Mouse (Mus musculus) right cerebral cortex, postnatal 4 days (tissue): ENCODE data around the gene Rnf169.

ENCODE experiments used
- DNase-seq: peaks from one replicate; pipeline ENCODE4 v3.0.0-alpha.2; 2022

Rnf169 gene

GRCm38 (mm10) chr7:99890168-99890755, 90.0 kb downstream of the Rnf169 start:
- no peak for DNase-seq

GRCm38 (mm10) chr7:99889175-99889880, 90.9 kb downstream of the Rnf169 start:
- DNase-seq: no peak

DNA sequence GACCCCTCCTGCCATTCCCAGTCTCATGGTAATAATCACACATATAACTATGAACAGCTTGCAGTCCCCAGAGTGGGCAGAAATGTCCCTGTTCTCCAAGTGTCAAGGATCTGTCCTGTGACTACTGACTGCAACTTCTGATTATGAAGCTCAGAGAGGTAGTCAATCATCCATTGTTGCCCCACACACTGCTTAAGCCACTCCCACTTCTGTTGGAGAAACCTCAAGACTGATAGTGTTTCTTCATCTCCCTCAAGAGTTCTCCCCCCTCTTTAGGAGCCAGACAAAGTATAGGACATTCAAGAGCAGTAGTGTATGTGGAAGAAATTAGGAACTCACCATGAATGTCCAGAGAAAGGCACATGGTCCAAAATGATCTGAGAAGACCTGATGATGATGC, 92.5 kb downstream of the Rnf169 start:
- no peak for DNase-seq

- DNase-seq: no peak
These were observed 93.0 kb downstream of the Rnf169 start for GRCm38 (mm10) chr7:99887230-99887735.

DNA sequence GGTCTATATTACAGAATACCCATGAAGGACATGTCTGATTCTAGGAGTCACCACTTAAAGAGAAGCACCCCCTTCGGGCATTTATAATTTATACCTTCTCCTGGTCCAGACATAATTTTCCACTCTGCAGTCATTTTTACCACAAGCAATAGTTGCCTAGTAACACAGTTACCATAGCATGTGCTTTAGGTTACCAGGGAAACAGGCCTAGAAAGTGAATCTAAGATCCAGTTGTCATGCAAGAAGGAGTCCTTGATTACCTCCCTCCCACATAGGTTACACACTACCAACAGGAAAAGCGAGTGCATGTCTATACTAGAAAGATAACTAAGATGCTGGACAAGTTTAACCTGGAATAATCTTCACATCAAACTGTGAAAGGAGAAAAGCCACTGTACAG, 102.0 kb downstream of the Rnf169 start:
- DNase-seq: no peak

DNA sequence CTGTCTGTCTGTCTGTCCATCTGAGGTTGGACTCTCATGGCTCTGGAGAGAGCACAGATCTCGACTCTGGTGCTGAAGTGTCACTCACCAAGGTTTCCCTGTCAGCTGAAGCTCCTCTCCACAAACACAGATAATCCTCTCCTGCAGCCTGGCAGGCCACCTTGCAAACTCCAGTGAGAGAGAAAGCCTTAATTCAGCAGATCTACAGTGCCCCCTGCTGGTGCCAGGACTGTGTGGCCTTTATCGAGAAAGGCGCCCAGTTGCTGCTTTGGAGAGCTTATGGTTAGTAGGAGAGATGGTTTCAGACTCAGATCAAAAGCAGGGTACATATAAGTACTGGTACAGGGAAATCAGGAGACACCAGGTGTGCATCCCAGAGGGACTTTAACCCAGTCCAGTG, 103.9 kb downstream of the Rnf169 start:
- peak; percentile 94 for DNase-seq

DNA sequence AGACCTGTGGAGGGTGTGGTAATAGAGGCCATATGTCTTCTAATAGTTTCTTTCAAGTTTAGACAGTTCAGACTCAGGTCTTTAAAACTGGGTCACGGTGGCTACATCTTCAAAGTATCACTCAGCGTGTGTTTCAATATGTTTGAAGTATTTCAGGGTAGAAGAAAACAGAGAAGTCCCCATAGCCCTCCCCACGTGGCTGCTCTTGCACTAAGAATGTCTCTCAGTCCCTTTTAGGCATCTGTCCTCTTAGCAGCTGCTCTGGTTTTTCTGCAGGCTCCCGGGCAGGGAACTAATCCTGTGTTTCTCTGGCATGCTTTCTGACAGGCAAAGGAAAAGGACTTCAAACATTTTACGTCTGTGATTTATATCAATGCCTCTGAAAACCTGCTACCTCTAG, 104.4 kb downstream of the Rnf169 start:
- no peak for DNase-seq

GRCm38 (mm10) chr7:99873965-99874364, 106.3 kb downstream of the Rnf169 start:
- DNase-seq: no peak
